Mouse (Mus musculus): ENCODE results near the gene Brsk1. TPM values are rescaled to one million over a fixed set of nuclear protein-coding genes. Genes with fewer than 3 reads are reported as not detected.

Gene Brsk1
- 5.9 and 6.2 TPM in 2 replicates for polyA plus RNA-seq (2015; fragmentation: Nextera tagmentation; extraction: Ambion mirVana)

DNA sequence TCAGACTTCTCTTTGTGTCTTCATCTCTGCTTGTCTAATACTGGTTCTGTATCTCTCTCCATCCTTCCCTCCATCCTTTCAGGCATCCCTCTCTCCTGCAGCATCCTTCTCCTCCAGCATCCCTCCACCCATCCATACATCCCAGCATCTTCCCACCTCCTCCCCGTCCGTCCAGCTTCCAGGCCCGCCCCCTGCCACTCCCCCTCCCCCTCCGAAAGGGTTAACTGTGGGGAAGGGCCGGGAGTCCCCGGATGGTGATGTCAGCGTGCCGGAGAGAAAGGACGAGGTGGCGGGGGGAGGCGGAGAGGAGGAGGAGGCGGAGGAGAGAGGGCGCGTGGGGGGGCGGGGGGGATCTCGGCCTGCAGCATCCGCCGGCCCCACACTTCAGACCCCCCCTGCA is at the start of gene Brsk1:
Gene Brsk1 (plus strand): TSS at position 218 of the 400 bp plus-strand sequence.
- Histone ChIP-seq H3K36me3 (peaks cover 29% of the 10 kb centered on the region), H3K27ac (replicated peaks) (peak within 1 kb of the TSS; percentile 94), H3K27me3 (no peaks in the 10 kb centered on the region), H3K9ac (peak within 1 kb of the TSS; percentile 100), H3K9me3 (no peaks in the 10 kb centered on the region), H3K4me1 (replicated peaks) (peaks cover 31% of the 10 kb centered on the region), H3K4me3 (peak within 1 kb of the TSS; percentile 91), H3K4me2 (peak within 1 kb of the TSS; percentile 76)
- peak; percentile 87 for ATAC-seq (ENCODE audit: low read depth)
- under 1% methylated on average over 6 of the region's 18 CpGs for WGBS

DNA sequence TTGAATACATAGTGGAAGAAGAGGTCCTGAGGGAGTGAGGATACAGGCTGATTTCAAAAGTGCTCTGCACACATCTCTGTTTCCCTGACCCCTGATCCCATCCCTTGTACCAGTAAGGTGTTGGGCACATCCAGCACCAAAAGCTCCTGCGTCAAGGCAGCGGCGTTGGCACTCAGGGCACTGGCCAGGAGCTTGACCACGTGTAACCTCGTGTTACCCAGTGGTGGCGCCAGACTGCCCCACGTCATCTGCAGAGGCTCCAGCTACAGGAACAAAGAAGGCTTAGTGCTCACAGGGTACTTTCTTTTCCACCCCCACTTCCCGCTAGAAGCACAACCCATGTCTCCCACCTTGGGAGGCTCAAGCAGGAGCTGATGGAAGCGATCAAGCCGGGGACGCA is 49.2 kb upstream of the Brsk1 start:
- H3K27ac ChIP-seq (replicated peaks) = no peak overlapping the region
- H3K4me3 ChIP-seq = no peak overlapping the region
- no peaks in the 10 kb centered on the region for H3K9me3 ChIP-seq
- no peak for ATAC-seq (ENCODE audit: low read depth)
- H3K36me3 ChIP-seq = peaks cover 95% of the 10 kb centered on the region
- H3K9ac ChIP-seq = no peak overlapping the region
- no peaks in the 10 kb centered on the region for H3K4me1 ChIP-seq (replicated peaks)
- no peak overlapping the region for H3K4me2 ChIP-seq
- 86% methylated on average over 11 of the region's 11 CpGs for WGBS
- no peaks in the 10 kb centered on the region for H3K27me3 ChIP-seq

DNA sequence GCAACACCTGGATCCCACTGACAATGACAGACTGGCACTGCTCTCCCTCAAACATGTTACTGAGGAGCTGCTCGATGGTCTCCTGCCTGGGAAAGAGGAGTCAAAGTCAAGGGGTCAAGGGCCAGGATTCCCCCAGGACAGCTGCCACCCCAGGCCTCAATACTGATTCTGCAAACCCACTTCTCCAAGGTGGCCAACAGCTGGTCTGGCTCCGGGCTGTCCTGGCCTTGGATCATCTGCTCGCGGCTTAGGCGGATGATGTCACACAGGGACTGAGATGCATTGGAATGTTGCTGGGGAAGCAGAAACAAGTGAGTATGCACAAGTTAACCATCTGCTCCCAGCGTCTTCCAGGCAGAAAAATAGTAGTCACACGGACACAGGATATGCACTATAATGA is 48.4 kb upstream of the Brsk1 start:
- Histone ChIP-seq H3K4me3 (no peak overlapping the region), H3K9me3 (no peaks in the 10 kb centered on the region), H3K36me3 (peaks cover 94% of the 10 kb centered on the region), H3K9ac (no peak overlapping the region), H3K27me3 (no peaks in the 10 kb centered on the region), H3K4me2 (no peak overlapping the region), H3K4me1 (replicated peaks) (no peaks in the 10 kb centered on the region), H3K27ac (replicated peaks) (no peak overlapping the region)
- no peak for ATAC-seq (ENCODE audit: low read depth)
- WGBS = 92% methylated on average over 7 of the region's 7 CpGs

DNA sequence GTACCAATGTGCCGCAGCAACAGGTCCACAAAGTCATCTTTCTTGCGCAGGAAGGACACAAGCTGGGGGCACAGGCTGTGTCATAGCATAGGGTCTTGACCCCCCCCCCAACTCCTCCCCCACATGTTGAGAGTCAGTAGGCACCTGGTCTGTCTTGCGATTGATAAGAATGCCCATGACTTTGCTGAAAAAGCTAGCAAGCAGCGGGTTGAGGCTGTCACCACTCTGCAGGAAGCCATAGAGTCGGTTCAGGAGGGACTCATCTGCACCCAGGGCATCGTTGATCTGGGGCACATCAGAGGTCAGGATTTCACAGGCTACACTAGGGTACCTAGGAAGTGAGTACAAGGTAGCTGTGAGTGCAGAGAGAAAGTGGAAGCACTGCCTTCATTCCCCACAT is 47.2 kb upstream of the Brsk1 start:
- Histone ChIP-seq H3K4me2 (no peak overlapping the region), H3K4me3 (no peak overlapping the region), H3K36me3 (peaks cover 88% of the 10 kb centered on the region), H3K27ac (replicated peaks) (no peak overlapping the region), H3K9ac (no peak overlapping the region), H3K27me3 (no peaks in the 10 kb centered on the region), H3K4me1 (replicated peaks) (no peaks in the 10 kb centered on the region), H3K9me3 (no peaks in the 10 kb centered on the region)
- no peak for ATAC-seq (ENCODE audit: low read depth)
- whole genome bisulfite sequencing = 93% methylated on average over 6 of the region's 6 CpGs

GRCm38 (mm10) chr7:4646806-4647205 is 43.6 kb upstream of the Brsk1 start:
- no peak overlapping the region for H3K4me3 ChIP-seq
- no peak overlapping the region for H3K9ac ChIP-seq
- no peak for ATAC-seq (ENCODE audit: low read depth)
- H3K4me2 ChIP-seq = no peak overlapping the region
- H3K27me3 ChIP-seq = no peaks in the 10 kb centered on the region
- no peaks in the 10 kb centered on the region for H3K9me3 ChIP-seq
- WGBS = 95% methylated on average over 3 of the region's 3 CpGs
- 0 out of 2 replicates have a peak, but pooled peaks cover 7% of the 10 kb centered on the region for H3K4me1 ChIP-seq (replicated peaks)
- H3K27ac ChIP-seq (replicated peaks) = no peak overlapping the region
- H3K36me3 ChIP-seq = peaks cover 59% of the 10 kb centered on the region

GRCm38 (mm10) chr7:4647291-4647690 is 43.1 kb upstream of the Brsk1 start:
- no peak for ATAC-seq (ENCODE audit: low read depth)
- no peaks in the 10 kb centered on the region for H3K27me3 ChIP-seq
- no peak overlapping the region for H3K4me3 ChIP-seq
- peaks cover 54% of the 10 kb centered on the region for H3K36me3 ChIP-seq
- H3K4me2 ChIP-seq = no peak overlapping the region
- H3K27ac ChIP-seq (replicated peaks) = no peak overlapping the region
- WGBS = 66% methylated on average over 6 of the region's 6 CpGs
- H3K9ac ChIP-seq = no peak overlapping the region
- no peaks in the 10 kb centered on the region for H3K9me3 ChIP-seq
- H3K4me1 ChIP-seq (replicated peaks) = 0 out of 2 replicates have a peak, but pooled peaks cover 12% of the 10 kb centered on the region

DNA sequence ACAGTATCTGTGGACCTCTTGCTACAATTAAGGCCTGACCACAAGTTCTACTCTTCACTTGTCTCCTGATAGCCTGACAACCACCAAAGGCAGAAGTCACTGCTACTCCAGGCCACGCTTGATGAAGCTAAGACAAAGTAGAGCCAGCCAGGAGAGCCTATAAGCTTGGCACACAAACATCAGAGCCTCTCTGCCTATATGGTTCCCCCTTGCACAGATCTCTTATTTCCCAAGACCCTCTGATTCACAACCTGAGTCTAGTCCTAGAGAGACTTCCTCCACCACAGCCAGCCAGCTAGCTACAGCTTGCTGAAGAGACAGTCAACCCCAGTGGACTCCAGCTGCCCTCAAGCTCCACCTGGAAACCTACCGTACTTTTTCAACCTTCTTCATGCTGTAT is 42.4 kb upstream of the Brsk1 start:
- Histone ChIP-seq H3K4me3 (no peak overlapping the region), H3K9me3 (no peaks in the 10 kb centered on the region), H3K36me3 (peaks cover 53% of the 10 kb centered on the region), H3K27ac (replicated peaks) (no peak overlapping the region), H3K9ac (no peak overlapping the region), H3K4me1 (replicated peaks) (peaks cover 18% of the 10 kb centered on the region; the same call in 1 of the 2 replicates), H3K27me3 (no peaks in the 10 kb centered on the region), H3K4me2 (no peak overlapping the region)
- ATAC-seq (ENCODE audit: low read depth) = no peak
- WGBS = 91% methylated on average over 2 of the region's 2 CpGs

- H3K27ac ChIP-seq (replicated peaks) = no peak overlapping the region
- H3K4me2 ChIP-seq = no peak overlapping the region
- H3K4me3 ChIP-seq = no peak overlapping the region
- no peaks in the 10 kb centered on the region for H3K27me3 ChIP-seq
- ATAC-seq (ENCODE audit: low read depth) = no peak
- no peak overlapping the region for H3K9ac ChIP-seq
- WGBS = 77% methylated on average over 8 of the region's 8 CpGs
- peaks cover 54% of the 10 kb centered on the region for H3K4me1 ChIP-seq (replicated peaks)
- no peaks in the 10 kb centered on the region for H3K9me3 ChIP-seq
- peaks cover 24% of the 10 kb centered on the region for H3K36me3 ChIP-seq
Observed at GRCm38 (mm10) chr7:4651581-4651980, 38.8 kb upstream of the Brsk1 start.

GRCm38 (mm10) chr7:4652726-4653125 is 37.7 kb upstream of the Brsk1 start:
- ATAC-seq (ENCODE audit: low read depth) = no peak
- over 99% methylated on average over 5 of the region's 5 CpGs for WGBS

DNA sequence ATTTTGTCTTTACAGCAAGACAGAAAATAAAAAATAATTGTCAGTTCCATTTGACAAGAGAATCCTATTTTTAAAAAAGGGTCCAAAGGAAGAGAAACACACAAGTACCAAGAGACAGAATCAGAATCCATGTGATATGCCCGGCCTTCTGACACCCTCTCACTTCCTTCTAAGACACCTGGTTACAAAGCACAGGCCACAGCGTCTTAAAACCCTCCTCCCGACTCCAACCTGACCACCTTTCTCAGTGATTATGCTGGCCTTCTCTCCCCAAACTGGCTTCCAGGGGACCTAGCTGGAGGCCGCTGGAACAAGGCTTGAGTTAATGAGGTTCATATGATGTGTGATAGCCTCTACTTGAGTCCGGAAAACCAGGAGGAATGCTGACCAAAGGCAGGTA is 37.1 kb upstream of the Brsk1 start:
- Histone ChIP-seq H3K27me3 (no peaks in the 10 kb centered on the region), H3K9ac (peak overlapping the region; percentile 38; the same call in 1 of the 2 replicates), H3K9me3 (no peaks in the 10 kb centered on the region), H3K4me2 (no peak overlapping the region), H3K27ac (replicated peaks) (no peak overlapping the region), H3K4me1 (replicated peaks) (peaks cover 69% of the 10 kb centered on the region), H3K4me3 (no peak overlapping the region), H3K36me3 (peaks cover 16% of the 10 kb centered on the region; the same call in 1 of the 2 replicates)
- ATAC-seq (ENCODE audit: low read depth) = no peak
- WGBS = 92% methylated on average over 5 of the region's 5 CpGs

More at GRCm38 (mm10) chr7:4652726-4653125, 37.7 kb upstream of the Brsk1 start:
- H3K4me1 ChIP-seq (replicated peaks) = peaks cover 65% of the 10 kb centered on the region
- no peaks in the 10 kb centered on the region for H3K27me3 ChIP-seq
- 0 out of 2 replicates have a peak overlapping the region, but pooled peaks have one; percentile 38 for H3K9ac ChIP-seq
- H3K27ac ChIP-seq (replicated peaks) = no peak overlapping the region
- H3K4me3 ChIP-seq = no peak overlapping the region
- H3K4me2 ChIP-seq = no peak overlapping the region
- no peaks in the 10 kb centered on the region for H3K9me3 ChIP-seq
- peaks cover 16% of the 10 kb centered on the region; the same call in 1 of the 2 replicates for H3K36me3 ChIP-seq

DNA sequence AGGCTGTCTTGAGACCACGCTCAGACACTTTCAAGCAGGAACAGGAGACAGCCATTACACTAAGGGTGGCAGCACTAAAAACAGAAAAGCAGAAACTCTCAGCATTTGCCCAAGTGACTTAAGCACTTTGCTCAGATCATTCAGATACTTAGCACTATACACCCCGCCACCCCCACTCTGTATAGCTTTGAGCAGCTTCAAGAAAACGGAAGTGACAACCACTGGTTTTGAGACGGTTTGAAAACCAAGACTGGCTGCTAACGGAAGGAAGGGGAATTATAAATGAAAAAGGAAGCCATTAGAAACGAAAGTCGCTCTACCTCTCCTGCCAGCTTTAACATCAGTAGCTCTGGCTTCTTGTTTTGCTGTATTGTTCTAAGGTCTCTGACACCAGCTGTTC is 36.6 kb upstream of the Brsk1 start:
- Histone ChIP-seq H3K27ac (replicated peaks) (no peak overlapping the region), H3K4me2 (no peak overlapping the region), H3K36me3 (peaks cover 16% of the 10 kb centered on the region; the same call in 1 of the 2 replicates), H3K9ac (peak overlapping the region; percentile 38; the same call in 1 of the 2 replicates), H3K4me1 (replicated peaks) (peaks cover 69% of the 10 kb centered on the region), H3K9me3 (no peaks in the 10 kb centered on the region), H3K27me3 (no peaks in the 10 kb centered on the region), H3K4me3 (no peak overlapping the region)
- ATAC-seq (ENCODE audit: low read depth) = no peak
- 85% methylated on average over 7 of the region's 7 CpGs for WGBS

DNA sequence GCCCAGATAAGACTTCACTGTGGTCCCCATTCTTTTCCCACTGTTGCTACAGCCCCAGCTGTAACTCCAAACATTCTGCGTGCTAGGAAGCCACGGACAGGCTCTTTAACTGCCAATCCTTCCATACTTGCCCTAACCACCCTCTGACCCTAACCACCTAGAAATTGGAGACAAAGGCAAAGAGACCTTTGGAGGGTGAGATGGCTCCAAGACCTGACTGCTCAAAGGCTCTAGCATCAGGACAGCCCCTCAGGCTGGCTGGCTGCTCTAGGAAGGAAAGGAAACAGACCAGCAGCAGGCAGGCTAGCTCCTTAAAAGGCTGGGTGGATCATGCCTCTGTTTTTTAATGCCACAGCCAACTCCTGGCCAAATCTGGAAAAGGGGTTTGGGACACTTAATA is 36.2 kb upstream of the Brsk1 start:
- no peak for ATAC-seq (ENCODE audit: low read depth)
- no peaks in the 10 kb centered on the region for H3K9me3 ChIP-seq
- no peaks in the 10 kb centered on the region for H3K27me3 ChIP-seq
- no peak overlapping the region for H3K4me3 ChIP-seq
- H3K4me2 ChIP-seq = no peak overlapping the region
- H3K27ac ChIP-seq (replicated peaks) = no peak overlapping the region
- 93% methylated on average over 2 of the region's 2 CpGs for WGBS
- H3K4me1 ChIP-seq (replicated peaks) = peaks cover 69% of the 10 kb centered on the region
- no peak overlapping the region for H3K9ac ChIP-seq
- H3K36me3 ChIP-seq = peaks cover 16% of the 10 kb centered on the region; the same call in 1 of the 2 replicates

GRCm38 (mm10) chr7:4655393-4655792 is 35.0 kb upstream of the Brsk1 start:
- no peak overlapping the region for H3K27ac ChIP-seq (replicated peaks)
- H3K4me2 ChIP-seq = no peak overlapping the region
- 91% methylated on average over 4 of the region's 4 CpGs for WGBS
- no peak for ATAC-seq (ENCODE audit: low read depth)
- peaks cover 78% of the 10 kb centered on the region for H3K4me1 ChIP-seq (replicated peaks)
- no peaks in the 10 kb centered on the region for H3K9me3 ChIP-seq
- no peak overlapping the region for H3K9ac ChIP-seq
- peaks cover 16% of the 10 kb centered on the region; the same call in 1 of the 2 replicates for H3K36me3 ChIP-seq
- H3K4me3 ChIP-seq = no peak overlapping the region
- H3K27me3 ChIP-seq = no peaks in the 10 kb centered on the region
